Mouse (Mus musculus) small intestine, adult 2 months (tissue): ENCODE data around the gene Ankrd65. TPM values are rescaled to one million over a fixed set of nuclear protein-coding genes. Genes with fewer than 3 reads are reported as not detected.

Experiments
- H3K27ac ChIP-seq: fragments of 200-500 bp; 2 replicates; pipeline ENCODE4 v1.5.1; 2012; ENCODE audit warnings: low read depth, low read length, control low read depth, inconsistent platforms; ENCODE audit not compliant: insufficient read depth
- H3K27me3 ChIP-seq: fragments of 200-500 bp; 2 replicates; pipeline ENCODE4 v1.6.1; 2012; ENCODE audit warnings: mild to moderate bottlenecking, moderate library complexity, low read length, inconsistent platforms; ENCODE audit not compliant: control insufficient read depth, insufficient read depth
- H3K36me3 ChIP-seq: fragments of 200-500 bp; 2 replicates; pipeline ENCODE4 v1.6.1; 2012; ENCODE audit warnings: mild to moderate bottlenecking, low read length, control low read depth, inconsistent platforms; ENCODE audit not compliant: control insufficient read depth, insufficient read depth
- H3K4me1 ChIP-seq: fragments of 200-500 bp; 2 replicates; pipeline ENCODE4 v1.6.1; 2012; ENCODE audit warnings: low read length, inconsistent platforms, mixed read lengths; ENCODE audit not compliant: control insufficient read depth, insufficient read depth, insufficient read length
- H3K4me3 ChIP-seq: fragments of 200-500 bp; 2 replicates; pipeline ENCODE4 v1.5.1; 2012; ENCODE audit warnings: low read depth, mild to moderate bottlenecking, control low read depth, inconsistent platforms, low read length, moderate library complexity
- CTCF ChIP-seq: fragments of 200-500 bp; IDR thresholded peaks from 2 replicates; pipeline ENCODE4 v1.5.1; 2012; ENCODE audit warnings: low read depth, mild to moderate bottlenecking, control low read depth, inconsistent platforms, low read length, moderate library complexity, mixed read lengths; ENCODE audit not compliant: insufficient replicate concordance, insufficient read length; ENCODE audit errors: extremely low read depth
- POLR2A ChIP-seq: fragments of 200-500 bp; IDR thresholded peaks from 2 replicates; pipeline ENCODE4 v1.6.1; 2012; ENCODE audit warnings: low read depth, mild to moderate bottlenecking, control low read depth, inconsistent platforms, low read length, moderate library complexity
- WGBS: fragments of 180-500 bp; shearing (Covaris S2); methylation state at CpG from one replicate; pipeline ENCODE4 v1.1.7; 2018; 5-methylcytosine and 5-hydroxymethylcytosine counted together
- polyA plus RNA-seq: library from polyadenylated mRNA; depleted of rRNA; stranded (reverse); fragments of >200 nt; gene quantifications from 2 replicates; pipeline ENCODE4 v1.2.3, GENCODE M21; 2012

The Ankrd65 gene
- polyA plus RNA-seq, 1 experiment = not detected

DNA sequence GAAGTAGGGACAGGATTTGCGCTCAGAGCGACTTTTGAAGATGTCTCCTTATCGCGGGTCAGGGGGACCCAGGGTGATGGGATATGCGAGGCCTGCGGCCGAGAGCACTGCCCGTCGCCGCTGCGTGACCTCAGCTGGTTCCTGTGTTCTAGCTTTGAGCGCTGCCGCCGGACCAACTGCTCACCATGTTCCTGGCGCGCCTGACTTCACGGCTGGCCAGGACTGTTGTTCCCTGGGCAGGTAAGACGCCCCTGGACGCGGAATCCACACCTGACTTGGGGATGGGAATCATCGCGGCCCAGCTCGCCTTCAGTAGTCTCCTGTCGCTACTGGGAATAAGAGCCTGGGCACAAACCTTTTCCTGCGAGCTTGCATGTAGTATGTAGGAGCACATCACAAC is 41.6 kb downstream of the Ankrd65 start:
- TF ChIP-seq POLR2A (no peak), CTCF (no peak)
- under 1% methylated on average over 25 of the region's 25 CpGs for WGBS
- peaks cover 13% of the 10 kb centered on the region for H3K4me1 ChIP-seq
- H3K27me3 ChIP-seq = no peaks in the 10 kb centered on the region
- peak overlapping the region; percentile 80 for H3K4me3 ChIP-seq
- peak overlapping the region; percentile 71 for H3K27ac ChIP-seq
- H3K36me3 ChIP-seq = peaks cover 8% of the 10 kb centered on the region; the same call in 1 of the 2 replicates

GRCm38 (mm10) chr4:155832321-155832720 is 42.1 kb downstream of the Ankrd65 start:
- Histone ChIP-seq H3K4me3 (peak overlapping the region; percentile 80), H3K27me3 (no peaks in the 10 kb centered on the region), H3K4me1 (peaks cover 13% of the 10 kb centered on the region), H3K36me3 (peaks cover 4% of the 10 kb centered on the region; the same call in 1 of the 2 replicates), H3K27ac (0 out of 2 replicates have a peak overlapping the region, but pooled peaks have one; percentile 71)
- TF ChIP-seq POLR2A (no peak), CTCF (no peak)
- WGBS = 37% methylated on average over 10 of the region's 10 CpGs

GRCm38 (mm10) chr4:155833234-155833633 is 43.0 kb downstream of the Ankrd65 start:
- Histone ChIP-seq H3K27ac (no peak overlapping the region), H3K4me1 (peaks cover 13% of the 10 kb centered on the region), H3K27me3 (no peaks in the 10 kb centered on the region), H3K4me3 (no peak overlapping the region), H3K36me3 (peaks cover 4% of the 10 kb centered on the region; the same call in 1 of the 2 replicates)
- TF ChIP-seq POLR2A = no peak
- TF ChIP-seq CTCF = no peak
- WGBS = 84% methylated on average over 4 of the region's 4 CpGs

DNA sequence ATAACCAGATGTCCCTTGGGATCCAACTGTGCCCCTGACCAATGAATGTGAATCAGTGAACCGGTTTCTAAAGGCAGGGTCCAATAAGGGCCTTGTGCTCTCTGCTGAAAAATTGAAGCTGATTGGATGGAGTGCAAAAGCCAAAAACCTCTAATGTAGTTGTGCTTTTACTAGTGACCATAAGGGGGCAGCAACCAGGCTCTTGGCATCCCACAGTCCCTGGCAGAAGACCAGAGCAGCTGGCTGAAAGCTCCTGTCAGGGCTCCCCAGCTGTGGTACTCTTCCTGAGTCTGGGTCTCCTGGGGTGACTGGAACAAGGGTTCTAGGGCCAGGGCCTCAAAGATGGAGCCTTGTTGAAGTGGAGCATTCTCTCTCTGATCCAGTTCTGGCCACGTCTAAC is 43.6 kb downstream of the Ankrd65 start:
- TF ChIP-seq CTCF = peak; percentile 81; the same call in 1 of the 2 replicates
- no peak for TF ChIP-seq POLR2A
- Histone ChIP-seq H3K27me3 (no peaks in the 10 kb centered on the region), H3K4me3 (no peak overlapping the region), H3K36me3 (peaks cover 4% of the 10 kb centered on the region; the same call in 1 of the 2 replicates), H3K4me1 (peaks cover 13% of the 10 kb centered on the region), H3K27ac (peak overlapping the region; percentile 38)
- 21% methylated on average over 2 of the region's 2 CpGs for WGBS

DNA sequence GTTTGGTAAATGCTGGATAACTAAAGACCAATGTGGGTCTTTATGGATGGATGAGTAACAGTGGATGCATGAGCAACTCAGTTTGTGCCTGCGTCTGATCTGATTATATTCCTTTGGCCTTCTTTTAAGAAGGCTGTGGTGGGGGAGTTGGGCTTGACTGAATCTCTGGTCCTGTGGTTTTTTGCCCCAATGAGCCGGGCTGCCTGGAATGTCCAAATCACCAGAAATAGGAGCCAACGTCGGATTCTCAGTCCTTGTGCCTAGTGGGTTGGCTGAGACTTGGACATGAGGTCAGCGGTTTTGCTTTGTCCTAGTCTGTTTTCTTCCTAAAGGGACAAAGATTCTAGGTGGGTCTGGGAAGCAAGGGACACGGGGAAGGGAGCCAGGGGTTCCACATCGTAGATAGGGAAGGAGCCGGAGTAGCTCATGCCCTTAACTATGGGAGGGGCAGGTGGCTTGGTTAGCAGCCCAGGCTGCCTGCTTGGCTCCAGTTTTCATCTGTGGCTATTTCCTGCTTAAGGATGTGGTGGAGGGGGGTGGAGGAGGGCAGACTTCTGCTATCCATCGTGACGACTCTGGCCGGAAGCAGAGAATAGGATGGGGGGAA is 47.3 kb downstream of the Ankrd65 start:
- Histone ChIP-seq H3K4me1 (peaks cover 20% of the 10 kb centered on the region), H3K27ac (peak overlapping the region; percentile 93), H3K27me3 (no peaks in the 10 kb centered on the region), H3K36me3 (peaks cover 4% of the 10 kb centered on the region; the same call in 1 of the 2 replicates), H3K4me3 (no peak overlapping the region)
- WGBS = 49% methylated on average over 11 of the region's 11 CpGs
- TF ChIP-seq CTCF (no peak), POLR2A (no peak)

- Histone ChIP-seq H3K27ac (peak overlapping the region; percentile 94), H3K27me3 (no peaks in the 10 kb centered on the region), H3K4me1 (peaks cover 17% of the 10 kb centered on the region), H3K36me3 (no peaks in the 10 kb centered on the region), H3K4me3 (0 out of 2 replicates have a peak overlapping the region, but pooled peaks have one; percentile 6)
- TF ChIP-seq POLR2A (no peak), CTCF (no peak)
- 67% methylated on average over 8 of the region's 8 CpGs for WGBS
Measured at GRCm38 (mm10) chr4:155838187-155839153, 48.2 kb downstream of the Ankrd65 start.

DNA sequence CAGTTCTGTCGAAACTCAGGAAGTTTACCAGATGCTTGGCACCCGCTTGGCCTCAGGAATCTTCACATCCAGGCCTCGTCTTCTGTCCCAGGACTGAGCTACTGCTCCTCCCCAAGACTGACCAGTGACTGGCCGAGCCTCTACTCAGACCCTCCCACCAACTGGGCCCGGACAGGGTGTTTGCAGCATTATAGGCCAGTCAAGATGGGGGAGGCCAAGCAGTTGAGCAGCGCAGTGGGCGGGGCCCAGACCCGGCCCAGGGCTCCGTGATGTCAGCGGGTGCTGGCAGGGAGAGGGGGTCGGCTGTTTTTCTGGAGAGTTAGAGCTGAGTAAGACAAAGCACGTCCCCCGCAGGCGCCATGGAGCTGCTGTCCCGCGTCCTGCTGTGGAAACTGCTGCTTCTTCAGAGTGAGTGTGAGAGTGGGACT is 49.3 kb downstream of the Ankrd65 start, which contains the start of gene Mxra8:
TSS of gene Mxra8 (plus strand) at position 198 of the 428 bp plus-strand sequence.
- Histone ChIP-seq H3K27ac (peak within 1 kb of the TSS; percentile 94), H3K27me3 (no peaks in the 10 kb centered on the region), H3K36me3 (no peaks in the 10 kb centered on the region), H3K4me1 (peaks cover 14% of the 10 kb centered on the region), H3K4me3 (peak within 1 kb of the TSS; percentile 76)
- TF ChIP-seq POLR2A (no peak), CTCF (no peak)
- WGBS = 64% methylated on average over 16 of the region's 16 CpGs
